Mouse (Mus musculus) brain, embryonic 14.5 days (tissue): ENCODE measurements around the gene Zfp809.

ENCODE experiments used
- CTCF ChIP-seq: fragments of 200-500 bp; IDR thresholded peaks from 2 replicates; pipeline ENCODE4 v1.5.1; 2012; ENCODE audit warnings: inconsistent platforms, mild to moderate bottlenecking, moderate library complexity, borderline replicate concordance; ENCODE audit not compliant: insufficient read depth, insufficient read length; ENCODE audit errors: extremely low read depth
- POLR2A ChIP-seq: fragments of 200-500 bp; IDR thresholded peaks from 2 replicates; pipeline ENCODE4 v1.6.1; 2012; ENCODE audit warnings: mild to moderate bottlenecking, inconsistent platforms, borderline replicate concordance; ENCODE audit not compliant: poor library complexity, insufficient read depth, insufficient read length, severe bottlenecking; ENCODE audit errors: extremely low read depth

DNA sequence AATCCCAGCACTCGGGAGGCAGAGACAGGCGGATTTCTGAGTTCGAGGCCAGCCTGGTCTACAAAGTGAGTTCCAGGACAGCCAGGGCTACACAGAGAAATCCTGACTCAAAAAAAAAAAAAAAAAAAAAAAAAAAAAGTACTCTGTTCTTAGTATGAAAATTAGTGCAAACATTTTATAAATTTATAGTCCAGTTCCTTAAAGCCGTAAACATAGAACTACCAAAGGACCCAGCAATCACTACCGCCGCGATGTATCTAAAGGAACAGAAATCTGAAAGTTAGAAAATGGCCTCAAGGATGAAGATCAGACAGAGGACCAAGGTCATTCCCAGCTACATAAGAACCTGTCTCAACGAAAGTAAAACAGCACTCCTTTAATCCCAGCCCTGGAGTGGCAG is 33.3 kb downstream of the Zfp809 start:
- TF ChIP-seq POLR2A (no peak), CTCF (no peak)
